Mouse (Mus musculus) erythroblast, embryonic 14.5 days (primary cell): Measurements from ENCODE around the gene Kdelr3. TPM values are rescaled to one million over a fixed set of nuclear protein-coding genes. Genes with fewer than 3 reads are reported as not detected.

Experiments
- H3K27me3 ChIP-seq: 2 replicates; pipeline ENCODE4 v1.6.1; 2012; ENCODE audit warnings: inconsistent platforms; ENCODE audit not compliant: control insufficient read depth
- H3K36me3 ChIP-seq: 2 replicates; pipeline ENCODE4 v1.6.1; 2012; ENCODE audit warnings: mild to moderate bottlenecking, inconsistent platforms; ENCODE audit not compliant: control insufficient read depth
- H3K4me1 ChIP-seq: 2 replicates; pipeline ENCODE4 v1.6.1; 2012; ENCODE audit warnings: inconsistent platforms; ENCODE audit not compliant: control insufficient read depth
- H3K4me3 ChIP-seq: replicated peaks from 2 replicates; pipeline ENCODE3; 2012; ENCODE audit warnings: moderate library complexity, mild to moderate bottlenecking, inconsistent platforms
- H3K9me3 ChIP-seq: 2 replicates; pipeline ENCODE4 v1.6.1; 2012; ENCODE audit warnings: low read length, inconsistent platforms, mixed read lengths; ENCODE audit not compliant: control insufficient read depth
- GATA1 ChIP-seq: IDR thresholded peaks from 2 replicates; pipeline ENCODE4 v1.6.1; 2012; ENCODE audit warnings: low read length, inconsistent platforms, mixed read lengths
- TAL1 ChIP-seq: IDR thresholded peaks from 3 replicates; pipeline ENCODE4 v1.6.1; 2012; ENCODE audit warnings: low read length, inconsistent platforms, mixed read lengths
- polyA plus RNA-seq: library from polyadenylated mRNA; stranded (reverse); fragments of >175 nt; gene quantifications from 2 replicates; pipeline ENCODE4 v1.2.3, GENCODE M21; 2012

Gene Kdelr3
- polyA plus RNA-seq, 1 experiment: not detected

- H3K9me3 ChIP-seq: no peaks in the 10 kb centered on the region
- peaks cover 16% of the 10 kb centered on the region for H3K27me3 ChIP-seq
- H3K4me3 ChIP-seq: no peak overlapping the region
- no peaks in the 10 kb centered on the region for H3K4me1 ChIP-seq
- TF ChIP-seq GATA1 (no peak), TAL1 (no peak)
- H3K36me3 ChIP-seq: no peaks in the 10 kb centered on the region
These were observed 35.0 kb upstream of the Kdelr3 start for GRCm38 (mm10) chr15:79481181-79481688.

- TF ChIP-seq GATA1 (no peak), TAL1 (no peak)
- H3K36me3 ChIP-seq: no peaks in the 10 kb centered on the region
- no peaks in the 10 kb centered on the region for H3K9me3 ChIP-seq
- H3K27me3 ChIP-seq: peaks cover 11% of the 10 kb centered on the region
- no peak overlapping the region for H3K4me3 ChIP-seq
- H3K4me1 ChIP-seq: no peaks in the 10 kb centered on the region
These were observed 26.7 kb upstream of the Kdelr3 start for GRCm38 (mm10) chr15:79489463-79489862.

GRCm38 (mm10) chr15:79493527-79493926, 22.7 kb upstream of the Kdelr3 start:
- H3K9me3 ChIP-seq: no peaks in the 10 kb centered on the region
- H3K36me3 ChIP-seq: no peaks in the 10 kb centered on the region
- TF ChIP-seq TAL1 (no peak), GATA1 (no peak)
- peaks cover 18% of the 10 kb centered on the region for H3K27me3 ChIP-seq
- H3K4me3 ChIP-seq: no peak overlapping the region
- no peaks in the 10 kb centered on the region for H3K4me1 ChIP-seq

DNA sequence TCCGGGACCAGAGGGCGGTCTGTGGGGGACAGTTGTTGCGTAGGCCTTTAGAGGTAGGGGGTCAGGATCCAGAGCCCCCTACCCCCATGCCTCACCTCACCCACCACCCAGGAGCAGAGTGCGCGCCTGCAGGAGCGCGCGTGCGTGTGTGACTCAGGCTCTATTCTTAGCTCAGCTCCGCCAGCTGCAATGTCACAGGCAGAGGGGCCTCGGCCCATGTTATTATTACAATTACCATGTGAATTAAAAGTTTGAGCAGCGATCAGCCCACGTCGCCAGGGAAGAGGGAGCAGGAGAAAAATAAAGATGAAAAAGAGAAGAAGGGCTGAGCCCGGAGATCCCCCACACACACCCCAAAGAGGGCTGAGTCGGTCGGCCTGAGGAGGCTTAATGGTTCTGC, 16.1 kb upstream of the Kdelr3 start:
- Histone ChIP-seq H3K4me3 (no peak overlapping the region), H3K27me3 (peaks cover 58% of the 10 kb centered on the region), H3K36me3 (no peaks in the 10 kb centered on the region), H3K4me1 (no peaks in the 10 kb centered on the region), H3K9me3 (no peaks in the 10 kb centered on the region)
- TF ChIP-seq TAL1 (no peak), GATA1 (no peak)

GRCm38 (mm10) chr15:79502891-79503341, 13.3 kb upstream of the Kdelr3 start:
- no peak for TF ChIP-seq TAL1
- TF ChIP-seq GATA1: no peak
- no peaks in the 10 kb centered on the region for H3K4me1 ChIP-seq
- H3K4me3 ChIP-seq: no peak overlapping the region
- peaks cover 83% of the 10 kb centered on the region for H3K27me3 ChIP-seq
- no peaks in the 10 kb centered on the region for H3K9me3 ChIP-seq
- no peaks in the 10 kb centered on the region for H3K36me3 ChIP-seq

DNA sequence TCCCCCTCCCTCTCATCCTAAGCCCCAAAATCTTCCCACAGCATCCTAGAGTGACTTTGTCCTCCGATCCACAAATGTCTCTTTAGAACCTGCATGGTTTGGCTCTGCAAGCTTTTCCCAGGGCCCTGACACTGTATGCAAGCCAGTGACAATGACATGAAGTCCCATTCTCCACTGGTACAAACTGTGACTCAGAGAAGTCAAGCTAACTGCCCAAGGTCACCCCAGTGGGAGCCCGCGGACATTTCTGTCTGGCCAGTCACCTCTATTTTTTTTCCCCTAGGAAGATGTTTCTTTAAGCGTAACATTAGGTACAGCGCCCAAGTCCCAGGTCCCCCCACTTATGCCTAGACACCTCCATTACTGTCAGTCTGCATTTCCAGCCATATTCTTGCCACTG, 12.8 kb upstream of the Kdelr3 start:
- H3K36me3 ChIP-seq: no peaks in the 10 kb centered on the region
- H3K9me3 ChIP-seq: no peaks in the 10 kb centered on the region
- no peak for TF ChIP-seq TAL1
- no peak for TF ChIP-seq GATA1
- H3K27me3 ChIP-seq: peaks cover 86% of the 10 kb centered on the region
- H3K4me3 ChIP-seq: no peak overlapping the region
- no peaks in the 10 kb centered on the region for H3K4me1 ChIP-seq

- H3K4me1 ChIP-seq: no peaks in the 10 kb centered on the region
- TF ChIP-seq TAL1 (no peak), GATA1 (no peak)
- H3K36me3 ChIP-seq: no peaks in the 10 kb centered on the region
- no peaks in the 10 kb centered on the region for H3K9me3 ChIP-seq
- peaks cover 87% of the 10 kb centered on the region for H3K27me3 ChIP-seq
- H3K4me3 ChIP-seq: no peak within 1 kb of the TSS
These were observed 11.3 kb upstream of the Kdelr3 start, which contains the start of gene Kcnj4 for GRCm38 (mm10) chr15:79504707-79505452. TSS of gene Kcnj4 (minus strand) at chr15:79505241.

GRCm38 (mm10) chr15:79505616-79506283, 10.5 kb upstream of the Kdelr3 start:
- no peaks in the 10 kb centered on the region for H3K9me3 ChIP-seq
- no peak for TF ChIP-seq GATA1
- no peak for TF ChIP-seq TAL1
- H3K4me1 ChIP-seq: no peaks in the 10 kb centered on the region
- no peak overlapping the region for H3K4me3 ChIP-seq
- H3K27me3 ChIP-seq: peaks cover 93% of the 10 kb centered on the region
- no peaks in the 10 kb centered on the region for H3K36me3 ChIP-seq

GRCm38 (mm10) chr15:79506460-79506859, 9.8 kb upstream of the Kdelr3 start:
- Histone ChIP-seq H3K36me3 (no peaks in the 10 kb centered on the region), H3K4me1 (no peaks in the 10 kb centered on the region), H3K27me3 (peaks cover 96% of the 10 kb centered on the region), H3K4me3 (no peak overlapping the region), H3K9me3 (no peaks in the 10 kb centered on the region)
- TF ChIP-seq TAL1 (no peak), GATA1 (no peak)
